ENCODE assay signal across 8 mouse cellular contexts in genomic region chr3:108444698-108445365, GRCm38 (mm10). TPM values are rescaled to one million over a fixed set of nuclear protein-coding genes. Genes with fewer than 3 reads are reported as not detected.
DNase-seq lines count a peak whose midpoint lies in the region; ATAC-seq and TF ChIP-seq lines count a peak whose summit lies in the region.

Sars (minus strand) TSS chr3:108445209.

- no peak for TF ChIP-seq POLR2A in bone marrow macrophage, adult 2 months (IDR thresholded peaks at IDR 0.05; ENCODE audit: borderline replicate concordance, low read depth, low read length)
- peak; percentile 86 for TF ChIP-seq POLR2A in embryonic fibroblast, embryonic 13.5 days (IDR thresholded peaks at IDR 0.05; ENCODE audit: low read depth, low read length)

- peak within 1 kb of the TSS; percentile 66 for H3K27ac ChIP-seq in bone marrow macrophage, adult 2 months (ENCODE audit: insufficient read depth, low read depth, low read length)
- peak within 1 kb of the TSS; percentile 98 for H3K27ac ChIP-seq in embryonic fibroblast, embryonic 13.5 days (ENCODE audit: insufficient read depth, low read length)
- peak within 1 kb of the TSS; percentile 87 for H3K27ac ChIP-seq in heart, embryonic 10.5 days
- H3K27ac ChIP-seq in kidney, embryonic 15.5 days, result peak within 1 kb of the TSS; percentile 89

- peak within 1 kb of the TSS; percentile 87 for H3K4me2 ChIP-seq in kidney, embryonic 15.5 days

- H3K4me3 ChIP-seq in bone marrow macrophage, adult 2 months (ENCODE audit: insufficient read depth, low read length), result peak within 1 kb of the TSS; percentile 88
- peak within 1 kb of the TSS; percentile 92 for H3K4me3 ChIP-seq in embryonic fibroblast, embryonic 13.5 days (ENCODE audit: insufficient read depth, low read length)
- H3K4me3 ChIP-seq in heart, embryonic 10.5 days, result peak within 1 kb of the TSS; percentile 87
- peak within 1 kb of the TSS; percentile 92 for H3K4me3 ChIP-seq in kidney, embryonic 15.5 days (replicated peaks)

- H3K9me3 ChIP-seq in heart, embryonic 10.5 days, result no peaks in the 10 kb centered on the region
- no peaks in the 10 kb centered on the region for H3K9me3 ChIP-seq in kidney, embryonic 15.5 days (replicated peaks)

- peak; percentile 98 for ATAC-seq in kidney, embryonic 15.5 days (replicated peaks; ENCODE audit: low FRiP score)
- ATAC-seq in monocyte, adult 5-6 weeks (replicated peaks; ENCODE audit: insufficient number of reproducible peaks, low FRiP score, low TSS enrichment, poor library complexity, severe bottlenecking), result peak; percentile 88

- DNase-seq in A20 (ENCODE audit: low read depth, low spot score), result peak; percentile 95
- peak; percentile 96 for DNase-seq in heart, embryonic 10.5 days (ENCODE audit: low spot score)
- peak; percentile 97 for DNase-seq in liver
- peak; percentile 93 to 97 for DNase-seq in spleen, postnatal 4 days (ENCODE audit: low spot score in 2 of 2)

- H3K4me1 ChIP-seq in bone marrow macrophage, adult 2 months (ENCODE audit: control insufficient read depth, insufficient read depth, low read length), result peaks cover 26% of the 10 kb centered on the region
- H3K4me1 ChIP-seq in embryonic fibroblast, embryonic 13.5 days (ENCODE audit: control insufficient read depth, insufficient read depth, low read length), result peaks cover 6% of the 10 kb centered on the region
- peaks cover 16% of the 10 kb centered on the region for H3K4me1 ChIP-seq in heart, embryonic 10.5 days
- H3K4me1 ChIP-seq in kidney, embryonic 15.5 days, result peaks cover 23% of the 10 kb centered on the region

- peaks cover 24% of the 10 kb centered on the region; the same call in 1 of the 2 replicates for H3K36me3 ChIP-seq in heart, embryonic 10.5 days
- H3K36me3 ChIP-seq in kidney, embryonic 15.5 days, result peaks cover 13% of the 10 kb centered on the region; the same call in 1 of the 2 replicates

- H3K9ac ChIP-seq in kidney, embryonic 15.5 days, result peak within 1 kb of the TSS; percentile 80

- no peak for TF ChIP-seq CTCF in bone marrow macrophage, adult 2 months (IDR thresholded peaks at IDR 0.05; ENCODE audit: low read depth, low read length)
- TF ChIP-seq CTCF in embryonic fibroblast, embryonic 13.5 days (IDR thresholded peaks at IDR 0.05; ENCODE audit: borderline replicate concordance, insufficient read depth, low read length), result no peak

- no peaks in the 10 kb centered on the region for H3K27me3 ChIP-seq in heart, embryonic 10.5 days (ENCODE audit: insufficient read depth, poor library complexity, severe bottlenecking)
- H3K27me3 ChIP-seq in kidney, embryonic 15.5 days, result no peaks in the 10 kb centered on the region

- under 1% methylated on average over 41 of the region's 41 CpGs for WGBS in heart, embryonic 10.5 days
- under 1% methylated on average over 41 of the region's 41 CpGs for WGBS in kidney, embryonic 15.5 days

RNA-seq across cellular contexts. Expression of gene Sars, which starts in this region (rescaled TPM):
- 78.0 and 83.3 TPM in 2 replicates for polyA plus RNA-seq in bone marrow macrophage, adult 2 months (2012; ENCODE audit: insufficient read depth, insufficient read length, missing spikeins)
- 346 and 376 TPM in 2 replicates for polyA plus RNA-seq in embryonic fibroblast, embryonic 13.5 days (2011; ENCODE audit: insufficient read length, low read depth, missing spikeins)
- 106 and 130 TPM in 2 replicates for polyA plus RNA-seq in heart, embryonic 10.5 days (2016; fragmentation: Nextera tagmentation; extraction: Ambion mirVana)
- 126 and 131 TPM in 2 replicates for polyA plus RNA-seq in kidney, embryonic 15.5 days (2015; fragmentation: Nextera tagmentation; extraction: Ambion mirVana)
- 120 to 326 TPM (median 130 TPM) in 3 replicates for total RNA-seq in monocyte, adult 5-6 weeks (2017)

Comparison
In these comparisons a context has a peak if more than half of its experiments do, and no peak if none do; other contexts are left out.
1. Peak in every context shown above with its lines: DNase-seq, ATAC-seq, H3K4me3 ChIP-seq and H3K27ac ChIP-seq.